Mouse (Mus musculus) embryonic fibroblast, embryonic 13.5 days (primary cell): ENCODE measurements around the gene Utp3.

Experiments used
- CTCF ChIP-seq: IDR thresholded peaks from 2 replicates; pipeline ENCODE4 v1.5.1; 2011; ENCODE audit warnings: mild to moderate bottlenecking, control low read depth, low read length, moderate library complexity, borderline replicate concordance; ENCODE audit not compliant: insufficient read depth
- POLR2A ChIP-seq: IDR thresholded peaks from 2 replicates; pipeline ENCODE4 v1.6.1; 2011; ENCODE audit warnings: low read depth, mild to moderate bottlenecking, control low read depth, low read length, moderate library complexity

DNA sequence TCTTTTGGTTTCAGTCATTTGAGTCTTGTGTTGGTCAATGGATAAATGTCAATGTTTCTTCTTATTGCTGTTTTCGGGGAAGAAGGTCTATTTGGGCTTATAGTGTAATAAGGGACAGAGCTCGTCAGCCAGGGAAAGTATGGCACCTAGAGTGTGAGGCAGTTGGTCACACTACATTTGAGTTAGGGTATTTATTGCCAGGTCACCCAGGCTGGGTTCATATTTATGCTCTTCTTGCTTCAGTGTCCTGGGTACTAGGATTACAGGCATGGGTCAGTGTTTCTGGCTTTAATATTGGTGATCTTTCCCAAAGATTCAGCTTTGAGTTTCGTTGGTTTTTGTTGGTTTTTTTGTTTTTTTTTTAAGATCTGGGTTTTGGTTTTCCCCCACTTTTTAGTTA is 48.5 kb downstream of the Utp3 start:
- TF ChIP-seq CTCF (no peak), POLR2A (no peak)
